Mouse (Mus musculus) MEL (cell line): ENCODE data around the gene Lmod2. TPM values are rescaled to one million over a fixed set of nuclear protein-coding genes. Genes with fewer than 3 reads are reported as not detected.

Experiments
- DNase-seq: peaks from one replicate; pipeline ENCODE4 v3.0.0; 2011; ENCODE audit warnings: low read depth, low spot score
- H3K27ac ChIP-seq: 2 replicates; pipeline ENCODE4 v1.5.1; 2012; ENCODE audit warnings: low read depth, mild to moderate bottlenecking, control low read depth, low read length, moderate library complexity; ENCODE audit not compliant: control insufficient read depth
- H3K27me3 ChIP-seq, 2 experiments: fragments of 150-350 bp in 1 of 2; sonication (generic) in 1 of 2; 2 replicates each; pipeline ENCODE4 v1.6.1; 2012; ENCODE audit warnings: low read length in 2 of 2, mild to moderate bottlenecking in 2 of 2, improper control_type of control experiment in 1 of 2, moderate library complexity in 1 of 2; ENCODE audit not compliant: insufficient read depth in 2 of 2, control insufficient read depth in 1 of 2
- H3K36me3 ChIP-seq, 2 experiments: 2 replicates each; pipeline ENCODE4 v1.6.1; 2012 to 2014; ENCODE audit warnings: low read length in 2 of 2, improper control_type of control experiment in 1 of 2, inconsistent platforms in 1 of 2, mild to moderate bottlenecking in 1 of 2; ENCODE audit not compliant: insufficient read depth in 2 of 2, control insufficient read depth in 1 of 2
- H3K4me1 ChIP-seq, 2 experiments: fragments of 150-350 bp in 1 of 2; sonication (generic) in 1 of 2; 2 replicates each; pipeline ENCODE4 v1.6.1; 2012; ENCODE audit warnings: low read length in 2 of 2, improper control_type of control experiment in 1 of 2, mild to moderate bottlenecking in 1 of 2; ENCODE audit not compliant: insufficient read depth in 2 of 2, control insufficient read depth in 1 of 2
- H3K4me3 ChIP-seq, 2 experiments: fragments of 150-350 bp in 1 of 2; sonication (generic) in 1 of 2; 2 replicates each; pipeline ENCODE4 v1.5.1; 2012; ENCODE audit warnings: low read depth in 2 of 2, low read length in 2 of 2, mild to moderate bottlenecking in 2 of 2, moderate library complexity in 2 of 2, control low read depth in 1 of 2, improper control_type of control experiment in 1 of 2; ENCODE audit not compliant: control insufficient read depth in 1 of 2, insufficient read depth in 1 of 2
- H3K79me2 ChIP-seq: 2 replicates; pipeline ENCODE4 v1.6.1; 2012; ENCODE audit warnings: mild to moderate bottlenecking, low read length, moderate library complexity; ENCODE audit not compliant: control insufficient read depth, poor library complexity, insufficient read depth
- H3K9ac ChIP-seq: 2 replicates; pipeline ENCODE4 v1.6.1; 2012; ENCODE audit warnings: low read depth, mild to moderate bottlenecking, control low read depth, low read length, moderate library complexity; ENCODE audit not compliant: control insufficient read depth, poor library complexity, severe bottlenecking
- H3K9me3 ChIP-seq: fragments of 150-350 bp; sonication (generic); replicated peaks from 2 replicates; pipeline ENCODE4 v1.6.1; 2012; ENCODE audit warnings: mild to moderate bottlenecking, low read length, improper control_type of control experiment, moderate library complexity; ENCODE audit not compliant: insufficient read depth
- BHLHE40 ChIP-seq: IDR thresholded peaks from 2 replicates; pipeline ENCODE4 v1.6.1; 2012; ENCODE audit warnings: low read depth, mild to moderate bottlenecking, inconsistent platforms, low read length, improper control_type of control experiment, borderline replicate concordance
- CHD1 ChIP-seq: IDR thresholded peaks from 2 replicates; pipeline ENCODE4 v1.6.1; 2012; ENCODE audit warnings: low read depth, mild to moderate bottlenecking, inconsistent platforms, low read length, improper control_type of control experiment
- CTCF ChIP-seq, 3 experiments: IDR thresholded peaks in 2 of 3; conservative IDR thresholded peaks in 1 of 3; 2 replicates each; pipeline ENCODE4 v1.5.1; 2011 to 2012; ENCODE audit warnings: low read length in 3 of 3, low read depth in 2 of 3, mild to moderate bottlenecking in 2 of 3, improper control_type of control experiment in 1 of 3, inconsistent platforms in 1 of 3, mixed read lengths in 1 of 3, moderate library complexity in 1 of 3; ENCODE audit not compliant: control insufficient read depth in 1 of 3, insufficient read depth in 1 of 3, poor library complexity in 1 of 3, severe bottlenecking in 1 of 3
- E2F4 ChIP-seq: IDR thresholded peaks from 2 replicates; pipeline ENCODE4 v1.6.1; 2011; ENCODE audit warnings: low read depth, low read length, improper control_type of control experiment, borderline replicate concordance
- ELF1 ChIP-seq: IDR thresholded peaks from 2 replicates; pipeline ENCODE4 v1.6.1; 2014; ENCODE audit warnings: low read depth, mild to moderate bottlenecking, inconsistent platforms, low read length, improper control_type of control experiment, moderate library complexity
- EP300 ChIP-seq, 2 experiments: IDR thresholded peaks; 2 replicates each; pipeline ENCODE4 v1.6.1; 2011; ENCODE audit warnings: improper control_type of control experiment in 2 of 2, low read length in 2 of 2, low read depth in 1 of 2, mild to moderate bottlenecking in 1 of 2
- GATA1 ChIP-seq: IDR thresholded peaks from 2 replicates; pipeline ENCODE4 v1.6.1; 2011; ENCODE audit warnings: low read depth, low read length, improper control_type of control experiment
- HCFC1 ChIP-seq: IDR thresholded peaks from 2 replicates; pipeline ENCODE4 v1.6.1; 2012; ENCODE audit warnings: low read depth, mild to moderate bottlenecking, inconsistent platforms, low read length, improper control_type of control experiment, moderate library complexity
- JUND ChIP-seq: IDR thresholded peaks from 2 replicates; pipeline ENCODE4 v1.6.1; 2011; ENCODE audit warnings: low read depth, mild to moderate bottlenecking, improper control_type of control experiment, low read length
- MAFK ChIP-seq: IDR thresholded peaks from 2 replicates; pipeline ENCODE4 v1.6.1; 2011; ENCODE audit warnings: low read depth, mild to moderate bottlenecking, low read length, improper control_type of control experiment, borderline replicate concordance
- MAX ChIP-seq: IDR thresholded peaks from 2 replicates; pipeline ENCODE4 v1.6.1; 2011; ENCODE audit warnings: low read length, improper control_type of control experiment
- MAZ ChIP-seq: IDR thresholded peaks from 2 replicates; pipeline ENCODE4 v1.6.1; 2012; ENCODE audit warnings: low read depth, mild to moderate bottlenecking, inconsistent platforms, low read length, improper control_type of control experiment
- MEF2A ChIP-seq: IDR thresholded peaks from 2 replicates; pipeline ENCODE4 v1.6.1; 2014; ENCODE audit warnings: low read depth, mild to moderate bottlenecking, inconsistent platforms, low read length, improper control_type of control experiment; ENCODE audit not compliant: poor library complexity, insufficient replicate concordance, severe bottlenecking; ENCODE audit errors: extremely low read depth
- MYC ChIP-seq: IDR thresholded peaks from 2 replicates; pipeline ENCODE4 v1.6.1; 2011; ENCODE audit warnings: low read depth, mild to moderate bottlenecking, low read length, improper control_type of control experiment, moderate library complexity
- NELFE ChIP-seq: IDR thresholded peaks from 2 replicates; pipeline ENCODE4 v1.6.1; 2011; ENCODE audit warnings: low read depth, low read length, improper control_type of control experiment
- NRF1 ChIP-seq: IDR thresholded peaks from 2 replicates; pipeline ENCODE4 v1.6.1; 2014; ENCODE audit warnings: low read depth, mild to moderate bottlenecking, inconsistent platforms, low read length, improper control_type of control experiment, moderate library complexity; ENCODE audit not compliant: poor library complexity, insufficient read depth, severe bottlenecking
- POLR2A ChIP-seq, 2 experiments: IDR thresholded peaks; 2 replicates each; pipeline ENCODE4 v1.6.1; 2011 to 2012; ENCODE audit warnings: low read length in 2 of 2, mild to moderate bottlenecking in 2 of 2, control low read depth in 1 of 2, improper control_type of control experiment in 1 of 2, low read depth in 1 of 2, moderate library complexity in 1 of 2; ENCODE audit not compliant: control insufficient read depth in 1 of 2, insufficient read depth in 1 of 2, poor library complexity in 1 of 2
- POLR2AphosphoS5 ChIP-seq: IDR thresholded peaks from 2 replicates; pipeline ENCODE4 v1.6.1; 2012; ENCODE audit warnings: low read depth, borderline replicate concordance, mild to moderate bottlenecking, inconsistent platforms, low read length, moderate library complexity, mixed read lengths
- RAD21 ChIP-seq: IDR thresholded peaks from 2 replicates; pipeline ENCODE4 v1.6.1; 2011; ENCODE audit warnings: mild to moderate bottlenecking, low read depth, low read length, improper control_type of control experiment
- RCOR1 ChIP-seq: IDR thresholded peaks from 2 replicates; pipeline ENCODE4 v1.6.1; 2012; ENCODE audit warnings: low read depth, mild to moderate bottlenecking, inconsistent platforms, low read length, improper control_type of control experiment
- SMC3 ChIP-seq: IDR thresholded peaks from 2 replicates; pipeline ENCODE4 v1.6.1; 2011; ENCODE audit warnings: low read depth, low read length, improper control_type of control experiment
- TAL1 ChIP-seq: IDR thresholded peaks from 2 replicates; pipeline ENCODE4 v1.6.1; 2012; ENCODE audit warnings: mild to moderate bottlenecking, inconsistent platforms, low read length, moderate library complexity, mixed read lengths
- TBP ChIP-seq: IDR thresholded peaks from 2 replicates; pipeline ENCODE4 v1.8.0; 2011; ENCODE audit warnings: low read depth, low read length, improper control_type of control experiment
- TCF12 ChIP-seq: IDR thresholded peaks from 2 replicates; pipeline ENCODE4 v1.6.1; 2014; ENCODE audit warnings: low read depth, mild to moderate bottlenecking, inconsistent platforms, low read length, improper control_type of control experiment, moderate library complexity
- USF1 ChIP-seq: IDR thresholded peaks from 2 replicates; pipeline ENCODE4 v1.6.1; 2014; ENCODE audit warnings: low read depth, mild to moderate bottlenecking, inconsistent platforms, low read length, improper control_type of control experiment, moderate library complexity
- USF2 ChIP-seq, 2 experiments: IDR thresholded peaks; 2 replicates each; pipeline ENCODE4 v1.6.1; 2011 to 2012; ENCODE audit warnings: improper control_type of control experiment in 2 of 2, low read length in 2 of 2, borderline replicate concordance in 1 of 2, inconsistent platforms in 1 of 2, low read depth in 1 of 2, mild to moderate bottlenecking in 1 of 2; ENCODE audit not compliant: insufficient read depth in 1 of 2
- ZC3H11A ChIP-seq: IDR thresholded peaks from 2 replicates; pipeline ENCODE4 v1.6.1; 2012; ENCODE audit warnings: low read depth, mild to moderate bottlenecking, inconsistent platforms, low read length, improper control_type of control experiment
- ZKSCAN1 ChIP-seq: IDR thresholded peaks from 2 replicates; pipeline ENCODE4 v1.6.1; 2012; ENCODE audit warnings: low read depth, mild to moderate bottlenecking, inconsistent platforms, low read length, improper control_type of control experiment, moderate library complexity
- ZMIZ1 ChIP-seq: IDR thresholded peaks from 2 replicates; pipeline ENCODE4 v1.6.1; 2012; ENCODE audit warnings: low read depth, mild to moderate bottlenecking, inconsistent platforms, low read length, improper control_type of control experiment, moderate library complexity
- ZNF384 ChIP-seq: IDR thresholded peaks from 2 replicates; pipeline ENCODE4 v1.6.1; 2012; ENCODE audit warnings: low read depth, mild to moderate bottlenecking, inconsistent platforms, low read length, improper control_type of control experiment
- polyA plus RNA-seq, 2 experiments: library from polyadenylated mRNA; stranded (reverse) in 1 of 2; unstranded in 1 of 2; fragments of >175 nt in 1 of 2; fragments of >200 nt in 1 of 2; gene quantifications; 2 replicates each; pipeline versions ENCODE4 v1.2.1 to v1.2.4; 2012; ENCODE audit warnings: low replicate concordance in 2 of 2, low read depth in 1 of 2; ENCODE audit not compliant: insufficient read length in 2 of 2, insufficient read depth in 1 of 2, missing spikeins in 1 of 2
- total RNA-seq: library from RNA; depleted of rRNA; stranded (reverse); fragments of 300-350 nt; gene quantifications from 2 replicates; pipeline ENCODE4 v1.2.3, GENCODE M21; 2012

Lmod2 gene
- total and polyA plus RNA-seq, 3 experiments: not detected

DNA sequence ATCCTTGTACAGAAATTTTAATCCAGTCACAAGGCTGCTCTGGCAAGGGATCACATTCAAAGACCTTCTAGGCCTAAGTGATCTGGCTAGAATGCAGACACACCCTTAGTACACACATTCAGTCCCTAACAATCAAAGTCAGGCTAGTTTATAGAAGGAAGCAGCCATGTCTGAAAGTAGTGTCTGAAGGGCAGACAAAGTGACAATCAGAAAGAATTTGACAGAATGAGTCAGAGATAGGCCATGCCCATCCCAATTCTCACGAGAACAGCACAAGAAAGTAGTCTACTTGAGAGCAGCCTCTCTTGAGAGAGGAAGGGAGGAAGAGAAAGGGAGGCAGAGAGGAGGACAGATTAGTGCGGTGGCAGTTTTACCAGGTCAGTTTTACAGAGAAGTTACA lies 24.5 kb downstream of the Lmod2 start:
- Histone ChIP-seq H3K27me3 (no peaks in the 10 kb centered on the region), H3K9ac (no peak overlapping the region), H3K36me3 (peaks cover 0 to 27% of the 10 kb centered on the region in 2 experiments; a peak in 2 of 4 replicates), H3K4me1 (no peaks in the 10 kb centered on the region), H3K79me2 (no peaks in the 10 kb centered on the region), H3K4me3 (no peak overlapping the region), H3K9me3 (no peaks in the 10 kb centered on the region), H3K27ac (no peak overlapping the region)
- TF ChIP-seq USF2 (IDR thresholded peaks at IDR 0.05; ENCODE audit: borderline replicate concordance in 1 of 2, insufficient read depth in 1 of 2, low read depth in 1 of 2, low read length in 2 of 2) (no peak), MAX (no peak), TAL1 (no peak), HCFC1 (no peak), MYC (no peak), ELF1 (no peak), TBP (no peak), ZC3H11A (no peak)
- DNase-seq: no peak

DNA sequence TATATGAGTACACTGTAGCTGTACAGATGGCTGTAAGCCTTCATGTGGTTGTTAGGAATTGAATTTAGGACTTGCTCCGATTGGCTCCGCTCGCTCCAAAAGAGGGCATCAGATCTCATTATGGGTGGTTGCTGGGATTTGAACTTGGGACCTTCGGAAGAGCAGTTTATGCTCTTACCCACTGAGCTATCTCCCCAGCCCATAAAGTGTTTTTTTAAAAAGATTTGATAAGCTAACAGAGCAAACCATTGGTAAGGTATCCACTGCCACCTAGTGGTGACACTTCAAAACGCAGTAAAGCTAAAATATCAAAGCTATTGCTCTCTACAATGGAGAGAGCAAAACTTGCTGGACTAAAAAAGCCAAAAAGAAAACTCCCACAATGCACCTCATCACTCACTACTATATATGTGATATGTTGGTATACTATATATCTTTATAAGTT lies 30.0 kb downstream of the Lmod2 start:
- Histone ChIP-seq H3K4me3 (no peak overlapping the region), H3K27ac (no peak overlapping the region), H3K4me1 (no peaks in the 10 kb centered on the region), H3K36me3 (peaks cover 0 to 24% of the 10 kb centered on the region in 2 experiments; a peak in 3 of 4 replicates), H3K79me2 (no peaks in the 10 kb centered on the region), H3K9ac (no peak overlapping the region), H3K9me3 (no peaks in the 10 kb centered on the region), H3K27me3 (no peaks in the 10 kb centered on the region)
- DNase-seq: peak; percentile 79
- no peak for TF ChIP-seq CHD1
- TF ChIP-seq ELF1: no peak
- TF ChIP-seq ZMIZ1: no peak
- TF ChIP-seq TCF12: peak; percentile 36; the same call in 1 of the 2 replicates
- peak; percentile 52 for TF ChIP-seq RAD21
- TF ChIP-seq CTCF (IDR thresholded peaks at IDR 0.05 in 2 of 3, conservative IDR thresholded peaks at IDR 0.05 in 1 of 3; ENCODE audit: control insufficient read depth in 1 of 3, insufficient read depth in 1 of 3, low read depth in 2 of 3, low read length in 3 of 3, poor library complexity in 1 of 3, severe bottlenecking in 1 of 3): peak in 2 of 3 experiments; percentile 65 to 76; a peak in 4 of 6 replicates
- no peak for TF ChIP-seq MEF2A
- 0 out of 2 replicates have a peak, but pooled peaks have one; percentile 20 for TF ChIP-seq ZC3H11A
- TF ChIP-seq POLR2AphosphoS5: no peak
- no peak for TF ChIP-seq HCFC1
- peak; percentile 95 for TF ChIP-seq TBP
- no peak for TF ChIP-seq E2F4
- TF ChIP-seq GATA1: peak; percentile 74
- TF ChIP-seq ZKSCAN1: no peak
- TF ChIP-seq NRF1: no peak
- no peak for TF ChIP-seq TAL1
- TF ChIP-seq SMC3: peak; percentile 50
- TF ChIP-seq JUND: no peak
- no peak for TF ChIP-seq BHLHE40
- no peak for TF ChIP-seq USF2 (IDR thresholded peaks at IDR 0.05; ENCODE audit: borderline replicate concordance in 1 of 2, insufficient read depth in 1 of 2, low read depth in 1 of 2, low read length in 2 of 2)
- no peak for TF ChIP-seq MAZ
- TF ChIP-seq RCOR1: peak; percentile 75; the same call in 1 of the 2 replicates
- TF ChIP-seq ZNF384: peak; percentile 88
- no peak for TF ChIP-seq NELFE
- no peak for TF ChIP-seq MAX
- TF ChIP-seq EP300 (IDR thresholded peaks at IDR 0.05; ENCODE audit: low read depth in 1 of 2, low read length in 2 of 2): peak in 1 of 2 experiments; percentile 40; a peak in 1 of 4 replicates
- TF ChIP-seq MAFK: no peak
- TF ChIP-seq POLR2A (IDR thresholded peaks at IDR 0.05; ENCODE audit: control insufficient read depth in 1 of 2, insufficient read depth in 1 of 2, low read depth in 1 of 2, low read length in 2 of 2, poor library complexity in 1 of 2): no peak
- no peak for TF ChIP-seq USF1
